Mouse (Mus musculus): Measurements from ENCODE around the gene Scamp3.

GRCm38 (mm10) chr3:89218271-89218670 lies 41.0 kb downstream of the Scamp3 start:
- TF ChIP-seq JUND (conservative IDR thresholded peaks at IDR 0.05; ENCODE audit: low read depth, low read length) = no peak
- no peak for TF ChIP-seq CTCF (conservative IDR thresholded peaks at IDR 0.05 in 1 of 2, IDR thresholded peaks at IDR 0.05 in 1 of 2; ENCODE audit: low read depth in 2 of 2, low read length in 2 of 2)
- TF ChIP-seq EP300 (IDR thresholded peaks at IDR 0.05; ENCODE audit: low read length) = no peak
- no peak for TF ChIP-seq POLR2A (IDR thresholded peaks at IDR 0.05; ENCODE audit: low read depth, low read length)
- no peak for TF ChIP-seq ZMIZ1 (IDR thresholded peaks at IDR 0.05; ENCODE audit: low read depth, low read length)
- no peak for TF ChIP-seq NRF1 (IDR thresholded peaks at IDR 0.05; ENCODE audit: low read depth, low read length)
- no peak for TF ChIP-seq HCFC1 (IDR thresholded peaks at IDR 0.05; ENCODE audit: low read depth, low read length)
- TF ChIP-seq CHD2 (IDR thresholded peaks at IDR 0.05; ENCODE audit: low read length) = no peak
- no peak for TF ChIP-seq MAX (IDR thresholded peaks at IDR 0.05; ENCODE audit: low read length)
- no peak for TF ChIP-seq RAD21 (IDR thresholded peaks at IDR 0.05; ENCODE audit: low read depth, low read length)
- TF ChIP-seq CHD1 (IDR thresholded peaks at IDR 0.05; ENCODE audit: low read depth, low read length) = no peak
